Mouse (Mus musculus) B cell, adult 2 months (primary cell): ENCODE measurements around the gene Echs1.
"Not testable (repeated sequence)": the region's sequence is repeated elsewhere in the genome, so short reads cannot be mapped to it uniquely, and the experiment has no call there.

ENCODE experiments used
- DNase-seq, 2 experiments: peaks; one replicate each; pipeline ENCODE4 v3.0.0; 2022

Echs1 gene

GRCm38 (mm10) chr7:140116329-140117054 is at the start of gene Echs1:
Echs1 (minus strand) TSS chr7:140116476.
- peak; percentile 90 to 92 for DNase-seq

- DNase-seq = no peak
These were observed 48.4 kb upstream of the Echs1 start, which contains the start of gene Olfr522 for GRCm38 (mm10) chr7:140164664-140165063. Olfr522 (minus strand) TSS chr7:140164764.

GRCm38 (mm10) chr7:140160363-140160762 is 44.1 kb upstream of the Echs1 start:
- no peak for DNase-seq

DNA sequence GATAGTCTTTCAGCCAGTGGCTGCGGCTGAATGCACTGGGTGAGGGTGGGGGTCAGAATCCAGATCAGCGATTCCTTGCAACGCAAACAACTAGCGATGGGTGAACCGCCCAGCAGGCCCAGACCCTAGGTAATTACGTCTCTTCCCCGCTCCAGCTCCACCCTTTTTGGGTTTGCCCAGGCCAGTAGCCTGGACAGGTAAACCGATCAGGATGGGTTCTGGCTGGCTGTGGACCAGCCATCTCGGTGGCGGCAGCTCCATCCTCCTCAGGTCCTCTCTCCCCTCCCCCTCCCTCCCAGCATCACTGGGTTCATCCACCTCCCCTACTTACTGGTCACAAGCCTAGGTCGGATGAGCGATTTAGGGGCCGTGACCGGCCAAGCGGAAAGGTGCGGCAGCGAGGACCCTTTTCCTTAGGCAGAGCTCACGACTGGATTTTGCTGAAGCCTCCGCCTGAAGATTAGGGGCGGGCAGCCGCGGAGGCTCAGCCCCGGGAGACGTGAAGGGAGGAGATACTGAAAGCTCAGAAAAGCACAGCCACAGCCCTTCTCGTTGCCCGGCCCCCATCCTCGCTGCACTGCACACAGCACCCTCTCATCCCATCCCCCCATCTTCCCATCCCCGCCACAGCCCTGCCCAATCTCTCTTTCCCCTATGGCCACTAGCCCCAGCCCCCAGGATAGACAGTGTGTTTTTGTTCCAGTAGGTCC is 38.1 kb upstream of the Echs1 start, which contains the start of gene Sprn:
TSS of gene Sprn (minus strand) at position 660 of the 710 bp plus-strand sequence.
- no peak for DNase-seq

DNA sequence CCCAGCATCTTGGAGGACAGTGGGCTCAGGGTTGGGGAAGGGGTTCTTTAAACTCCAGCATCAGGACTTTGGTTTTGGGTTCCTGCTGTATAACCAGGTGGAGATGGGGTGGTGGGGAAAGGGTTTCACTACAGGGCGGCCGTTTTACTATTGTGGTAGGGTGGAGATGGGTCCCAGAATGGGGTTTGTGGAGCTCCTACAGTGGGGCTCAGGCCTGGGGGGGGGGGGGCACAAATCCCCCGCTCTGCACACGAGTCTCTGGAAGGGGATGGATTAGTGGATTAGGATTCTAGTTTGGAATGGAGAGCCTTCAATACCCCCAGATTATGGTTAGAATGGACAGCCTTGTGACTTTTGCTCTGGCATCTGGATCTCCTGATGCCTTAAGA is 37.5 kb upstream of the Echs1 start:
- DNase-seq = no peak

DNA sequence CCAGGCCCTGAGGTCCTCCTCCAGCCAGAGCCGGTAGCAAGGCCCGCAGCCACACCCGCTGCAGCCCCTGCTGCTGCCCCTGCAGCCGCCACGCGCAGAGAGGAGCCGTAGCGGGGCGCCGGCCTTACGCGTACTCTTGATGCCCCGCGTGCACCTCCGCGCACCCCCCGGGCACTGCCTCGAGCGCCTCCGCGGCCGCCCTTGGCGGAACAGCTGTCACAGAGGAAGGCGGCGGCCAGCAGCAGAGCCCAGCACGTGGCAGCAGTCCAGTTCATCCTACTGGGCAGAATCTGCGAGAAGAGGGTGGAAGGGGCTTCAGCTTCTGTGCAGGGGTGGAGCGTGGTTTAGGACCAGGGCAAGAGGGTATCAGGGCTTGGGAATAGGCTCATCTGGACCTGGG is 37.1 kb upstream of the Echs1 start:
- no peak for DNase-seq

DNA sequence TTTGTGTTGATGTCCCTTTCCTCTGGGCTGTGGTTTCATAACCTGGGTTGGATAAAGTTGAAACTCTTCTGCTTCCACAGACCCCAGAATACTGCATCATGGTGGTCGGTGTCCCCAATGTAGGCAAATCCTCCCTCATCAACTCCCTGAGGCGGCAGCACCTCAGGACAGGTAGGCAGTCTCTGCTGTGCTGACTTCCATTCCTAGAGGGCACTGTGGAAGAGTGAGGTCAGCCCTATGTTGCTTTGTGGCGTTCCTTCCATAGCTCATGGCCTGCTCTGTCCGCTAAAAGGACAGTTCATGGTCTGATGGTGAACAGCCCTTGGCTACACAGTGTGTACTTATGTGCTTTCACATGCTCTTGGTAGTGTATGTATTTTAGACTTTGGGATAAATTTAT is 28.3 kb upstream of the Echs1 start:
- no peak for DNase-seq

DNA sequence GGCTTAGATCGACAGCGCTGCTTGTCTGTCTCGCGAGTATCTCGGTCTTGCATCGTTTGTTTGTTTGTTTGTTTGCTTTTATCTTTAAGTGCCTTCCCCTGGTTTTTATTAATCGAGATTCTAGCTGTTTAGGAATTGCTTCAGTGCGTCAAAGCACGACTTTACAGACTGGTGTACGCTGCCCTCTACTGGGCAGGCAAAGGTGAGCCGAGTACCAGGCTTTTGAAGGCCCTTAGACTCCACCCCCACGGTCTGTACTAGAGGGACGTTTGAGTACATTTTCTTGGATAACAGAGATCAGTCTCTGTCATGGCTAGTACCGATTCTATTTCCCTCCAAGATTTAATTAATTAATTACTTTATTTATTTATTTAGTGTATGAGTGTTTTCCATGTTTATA is 25.1 kb upstream of the Echs1 start:
- DNase-seq = peak; percentile 78 to 81

GRCm38 (mm10) chr7:140138021-140138310 is 21.7 kb upstream of the Echs1 start:
- no peak for DNase-seq

- peak; percentile 96 to 98 for DNase-seq
These were observed 21.1 kb upstream of the Echs1 start, which contains the start of gene Mtg1 for GRCm38 (mm10) chr7:140137135-140138020. Mtg1 (plus strand) TSS chr7:140137564.

DNA sequence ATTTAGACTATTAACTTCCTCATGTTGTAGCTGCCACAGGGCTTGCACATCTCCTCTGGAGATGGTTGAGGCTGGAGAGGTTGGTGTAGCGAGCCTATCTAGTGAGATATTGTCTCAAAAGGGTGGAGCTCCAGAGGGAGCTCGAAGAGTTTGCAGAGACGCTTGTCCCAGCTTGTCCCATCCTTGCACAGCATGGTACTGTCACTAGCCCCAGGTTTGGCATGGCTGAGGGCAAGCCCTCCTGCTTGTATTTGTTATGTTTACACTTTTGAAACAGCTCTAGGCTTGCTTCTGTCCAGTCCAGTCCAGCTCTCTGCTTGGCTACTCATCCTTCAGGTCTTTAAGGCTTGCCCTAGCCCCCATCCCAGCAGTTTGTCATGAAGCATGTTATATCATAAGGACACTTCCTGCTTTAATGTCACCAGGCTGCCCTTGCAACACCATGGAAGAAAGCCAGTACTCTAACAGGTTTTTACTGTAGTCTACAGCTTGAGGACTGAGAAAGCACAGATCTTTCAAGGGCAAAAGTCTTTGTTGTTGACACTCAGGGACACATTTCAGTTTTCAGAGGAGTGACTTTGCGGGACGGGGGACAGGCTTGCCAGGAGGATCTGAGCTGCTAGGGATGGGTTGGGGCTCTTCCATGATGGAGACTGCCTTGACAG is 19.0 kb upstream of the Echs1 start:
- DNase-seq = no peak

GRCm38 (mm10) chr7:140134033-140134432 is 17.8 kb upstream of the Echs1 start:
- not testable (repeated sequence) for DNase-seq

GRCm38 (mm10) chr7:140132184-140132583 is 15.9 kb upstream of the Echs1 start:
- not testable (repeated sequence) for DNase-seq

GRCm38 (mm10) chr7:140127911-140128310 is 11.6 kb upstream of the Echs1 start:
- no peak for DNase-seq

GRCm38 (mm10) chr7:140126934-140127333 is 10.7 kb upstream of the Echs1 start:
- DNase-seq = no peak

- DNase-seq = no peak
These were observed 9.7 kb upstream of the Echs1 start for GRCm38 (mm10) chr7:140126022-140126350.

GRCm38 (mm10) chr7:140125278-140126021 is 9.2 kb upstream of the Echs1 start:
- DNase-seq = peak; percentile 92 to 95

DNA sequence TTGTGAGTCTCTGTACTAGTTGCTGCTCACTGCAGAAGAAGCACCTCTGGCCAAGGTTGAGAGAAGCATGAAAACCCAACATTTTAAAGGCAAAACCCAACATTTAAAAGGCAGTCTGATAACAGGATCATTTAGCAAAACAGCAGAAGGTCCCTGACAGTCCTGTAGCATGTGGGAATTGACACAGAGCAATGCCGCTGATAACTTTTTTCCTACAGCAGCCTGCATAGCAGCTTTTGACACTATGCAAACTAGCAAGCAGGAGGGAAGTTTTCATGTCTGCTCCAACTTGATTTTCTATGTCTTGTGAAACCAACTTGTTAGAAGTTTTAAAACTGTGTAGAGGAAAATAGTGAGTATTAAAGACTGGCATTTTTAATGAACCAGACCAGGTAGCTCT is 8.1 kb upstream of the Echs1 start:
- DNase-seq = no peak

GRCm38 (mm10) chr7:140122765-140123164 is 6.5 kb upstream of the Echs1 start:
- no peak for DNase-seq

GRCm38 (mm10) chr7:140121338-140121910 is 5.1 kb upstream of the Echs1 start:
- no peak for DNase-seq

GRCm38 (mm10) chr7:140120484-140120883 is 4.2 kb upstream of the Echs1 start:
- DNase-seq = no peak
